Mouse (Mus musculus) effector memory CD4-positive, alpha-beta T cell, adult 5 months (primary cell): ENCODE data around the gene Dmd. TPM values are rescaled to one million over a fixed set of nuclear protein-coding genes. Genes with fewer than 3 reads are reported as not detected.

Experiments
- polyA plus RNA-seq: library from polyadenylated mRNA; unstranded; fragments of 100-300 nt; shearing (Covaris generic); gene quantifications from one replicate; pipeline ENCODE4 v1.2.1, GENCODE M21; 2017

Gene Dmd
- 0.34 TPM for polyA plus RNA-seq

DNA sequence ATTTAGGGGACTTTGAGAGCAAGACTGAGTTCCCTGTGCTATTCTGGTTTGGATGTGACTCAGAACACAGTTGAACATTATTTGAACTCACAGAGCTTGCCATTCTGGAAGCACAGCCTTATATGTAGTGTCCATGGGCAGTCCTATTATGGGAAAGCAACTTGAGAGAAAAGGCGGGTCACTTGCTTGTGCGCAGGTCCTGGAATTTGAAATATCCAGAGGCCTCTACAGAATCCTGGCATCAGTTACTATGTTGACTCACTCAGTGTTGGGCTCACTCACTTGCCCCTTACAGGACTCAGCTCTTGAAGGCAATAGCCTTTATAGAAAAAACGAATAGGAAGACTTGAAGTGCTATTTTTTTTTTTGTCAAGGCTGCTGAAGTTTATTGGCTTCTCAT lies at the start of gene Dmd:
Gene Dmd, plus strand, starts transcription at position 241 of the 400 bp plus-strand sequence.

DNA sequence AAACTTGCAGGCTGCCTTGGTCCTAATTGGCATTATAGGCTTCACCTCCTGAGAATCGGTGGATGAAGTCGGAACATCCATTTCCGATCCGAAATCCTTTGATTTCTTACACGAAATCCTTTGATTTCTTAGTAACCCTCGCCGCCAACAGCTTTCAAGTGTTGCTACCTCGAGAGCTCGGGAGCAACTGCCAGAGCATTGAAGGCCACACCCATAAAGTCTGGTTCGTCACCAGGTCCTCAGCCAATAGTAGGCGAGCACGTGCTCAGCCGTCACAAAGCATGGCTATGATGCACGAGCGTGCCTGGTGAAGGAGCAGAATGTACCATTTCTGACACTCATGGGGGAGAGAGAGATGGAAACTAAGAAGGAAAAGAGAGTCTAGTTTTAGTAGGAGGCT lies 538.9 kb downstream of the Dmd start, which contains the start of gene Tsga8:
Gene Tsga8, minus strand, starts transcription at position 327 of the 400 bp plus-strand sequence.

DNA sequence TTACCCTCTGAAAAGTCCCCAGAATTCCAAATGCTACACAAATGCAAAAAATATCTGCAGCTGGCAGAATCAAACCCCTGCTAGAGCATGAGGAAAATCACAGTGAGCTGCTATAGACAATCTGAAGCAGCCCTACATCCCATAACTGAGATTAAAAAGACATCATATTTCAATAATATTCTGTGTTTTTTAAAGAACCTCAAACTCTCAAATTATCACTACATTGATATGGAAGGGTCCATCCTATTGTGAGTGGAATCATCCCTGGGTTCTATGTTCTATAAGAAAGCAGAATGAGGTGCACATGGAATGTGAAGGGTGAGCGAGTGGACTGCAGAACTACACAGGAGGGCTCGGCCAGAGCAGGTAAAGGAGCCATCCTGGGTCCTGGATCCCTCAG lies 2300.7 kb downstream of the Dmd start, which contains the start of gene Fthl17a:
Gene Fthl17a, plus strand, starts transcription at position 301 of the 400 bp plus-strand sequence.

